Mouse (Mus musculus) spleen, adult 2 months (tissue): ENCODE data around the gene Ccdc167.

Experiments
- CTCF ChIP-seq: fragments of 200-500 bp; IDR thresholded peaks from 2 replicates; pipeline ENCODE4 v1.5.1; 2011; ENCODE audit warnings: mild to moderate bottlenecking, inconsistent platforms; ENCODE audit not compliant: insufficient read depth, insufficient read length, insufficient replicate concordance; ENCODE audit errors: extremely low read depth
- POLR2A ChIP-seq: fragments of 200-500 bp; IDR thresholded peaks from 2 replicates; pipeline ENCODE4 v1.6.1; 2011; ENCODE audit warnings: low read depth, low read length, inconsistent platforms

DNA sequence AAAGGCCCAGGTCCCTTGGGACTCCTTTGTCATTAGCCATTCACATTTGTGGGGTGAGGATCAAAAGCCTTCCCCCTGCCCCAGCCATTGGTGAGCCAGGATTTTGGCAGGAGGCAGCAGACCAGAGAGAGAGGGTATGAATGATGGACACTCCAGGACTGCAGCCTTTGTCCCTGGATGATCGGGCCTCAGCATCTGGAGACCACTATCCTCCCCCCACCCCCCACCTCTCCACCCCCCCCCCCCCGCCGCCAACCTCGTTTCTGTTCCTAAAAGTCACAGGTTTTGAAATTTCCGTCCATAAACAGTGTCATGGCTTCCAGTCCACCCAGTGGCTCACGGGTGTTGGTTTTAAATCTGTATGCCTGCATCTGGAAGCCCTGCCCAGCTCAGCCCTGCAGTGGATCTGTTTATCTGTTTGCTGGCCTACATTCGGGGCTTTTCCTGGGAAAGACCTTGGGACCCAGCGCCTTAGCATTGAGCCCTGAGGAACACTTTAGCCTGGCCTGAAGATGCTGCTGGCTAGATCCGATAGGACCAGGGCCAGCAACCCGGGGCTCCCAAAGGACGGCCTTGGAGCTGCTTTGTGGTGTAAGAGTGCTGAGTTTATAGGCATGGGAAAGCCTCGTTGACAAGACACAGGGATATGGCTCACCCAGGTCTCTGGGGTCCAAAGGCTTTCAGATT is 14.6 kb upstream of the Ccdc167 start:
- TF ChIP-seq CTCF (no peak), POLR2A (no peak)
